Mouse (Mus musculus) hindbrain, embryonic 10.5 days (tissue): Measurements from ENCODE around the gene Vmn1r198. TPM values are rescaled to one million over a fixed set of nuclear protein-coding genes. Genes with fewer than 3 reads are reported as not detected.

Experiments
- DNase-seq: peaks from one replicate; pipeline ENCODE4 v3.0.0-alpha.2; 2017; ENCODE audit warnings: low spot score
- H3K27ac ChIP-seq: fragments of 300-500 bp; sonication (generic); 2 replicates; pipeline ENCODE4 v1.5.1; 2016; ENCODE audit warnings: mild to moderate bottlenecking, moderate library complexity
- H3K27me3 ChIP-seq: fragments of 300-500 bp; sonication (generic); 2 replicates; pipeline ENCODE4 v1.6.1; 2016; ENCODE audit warnings: mild to moderate bottlenecking; ENCODE audit not compliant: poor library complexity, insufficient read depth, severe bottlenecking
- H3K36me3 ChIP-seq: fragments of 300-500 bp; sonication (generic); 2 replicates; pipeline ENCODE4 v1.6.1; 2016; ENCODE audit warnings: mild to moderate bottlenecking, moderate library complexity
- H3K4me1 ChIP-seq: fragments of 300-500 bp; sonication (generic); replicated peaks from 2 replicates; pipeline ENCODE4 v1.6.1; 2016; ENCODE audit warnings: mild to moderate bottlenecking
- H3K4me3 ChIP-seq: fragments of 300-500 bp; sonication (generic); 2 replicates; pipeline ENCODE4 v1.5.1; 2016; ENCODE audit warnings: mild to moderate bottlenecking, moderate library complexity
- H3K9me3 ChIP-seq: fragments of 300-500 bp; sonication (generic); 2 replicates; pipeline ENCODE4 v1.6.1; 2016; ENCODE audit warnings: mild to moderate bottlenecking, moderate library complexity
- WGBS: fragments of 180-500 bp; shearing (Covaris S2); methylation state at CpG from one replicate; pipeline ENCODE4 v1.1.7; 2016; 5-methylcytosine and 5-hydroxymethylcytosine counted together
- polyA plus RNA-seq: library from polyadenylated mRNA; unstranded; fragments of >200 nt; fragmentation: Nextera tagmentation; extraction: Ambion mirVana; gene quantifications from 2 replicates; pipeline ENCODE4 v1.2.1, GENCODE M21; 2016

Vmn1r198 gene
- polyA plus RNA-seq, 1 experiment from 2014 or later = not detected

DNA sequence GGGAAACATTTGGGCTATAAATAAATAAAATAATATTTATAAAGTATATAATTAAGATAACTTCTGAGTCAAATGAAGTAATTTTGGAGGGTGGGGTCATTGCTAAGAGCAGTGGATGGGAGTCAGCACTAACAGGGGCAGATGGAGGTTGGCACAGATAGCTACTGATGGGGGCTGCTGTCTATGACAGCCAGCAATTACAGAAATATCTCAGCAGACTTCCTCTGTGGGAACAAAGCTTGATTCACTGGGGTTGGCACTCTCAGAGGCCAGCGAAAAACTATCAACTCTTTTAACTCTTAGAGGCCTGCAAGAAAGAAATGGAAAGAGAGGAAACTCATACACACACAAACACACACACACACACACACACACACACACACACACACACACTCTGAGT lies 52.8 kb downstream of the Vmn1r198 start:
- no peaks in the 10 kb centered on the region for H3K4me1 ChIP-seq
- WGBS = 89% methylated on average over 1 of the region's 1 CpGs
- no peaks in the 10 kb centered on the region for H3K36me3 ChIP-seq
- peaks cover 29% of the 10 kb centered on the region for H3K9me3 ChIP-seq
- H3K27ac ChIP-seq = no peak overlapping the region
- DNase-seq = no peak
- H3K4me3 ChIP-seq = no peak overlapping the region
- H3K27me3 ChIP-seq = no peaks in the 10 kb centered on the region

Other genes with a start within 250 kb of the Vmn1r198 start
- gene Vmn1r189, start 244.5 kb upstream of the Vmn1r198 start, polyA plus RNA-seq = not detected in 2 replicates
- not detected in 2 replicates for gene Vmn1r191, start 166.4 kb upstream of the Vmn1r198 start, polyA plus RNA-seq
- not detected in 2 replicates for gene Vmn1r192, start 159.2 kb upstream of the Vmn1r198 start, polyA plus RNA-seq
- not detected in 2 replicates for gene Vmn1r193, start 127.2 kb upstream of the Vmn1r198 start, polyA plus RNA-seq
- not detected in 2 replicates for gene Vmn1r194, start 106.1 kb upstream of the Vmn1r198 start, polyA plus RNA-seq
- gene Vmn1r195, start 79.8 kb upstream of the Vmn1r198 start, polyA plus RNA-seq = not detected in 2 replicates
- gene Vmn1r196, start 60.4 kb upstream of the Vmn1r198 start, polyA plus RNA-seq = not detected in 2 replicates
- not detected in 2 replicates for gene Vmn1r197, start 25.8 kb upstream of the Vmn1r198 start, polyA plus RNA-seq
- not detected in 2 replicates for gene Vmn1r199, start 29.5 kb downstream of the Vmn1r198 start, polyA plus RNA-seq
- gene Vmn1r200, start 40.0 kb downstream of the Vmn1r198 start, polyA plus RNA-seq = not detected in 2 replicates
- gene Vmn1r201, start 121.6 kb downstream of the Vmn1r198 start, polyA plus RNA-seq = not detected in 2 replicates
- 0.02 TPM in 1 of 2 replicates, not detected in the other for gene Vmn1r202, start 155.0 kb downstream of the Vmn1r198 start, polyA plus RNA-seq
- gene Vmn1r203, start 167.8 kb downstream of the Vmn1r198 start, polyA plus RNA-seq = not detected in 2 replicates
- not detected in 2 replicates for gene Vmn1r204, start 202.8 kb downstream of the Vmn1r198 start, polyA plus RNA-seq
- not detected in 2 replicates for gene Vmn1r205, start 242.6 kb downstream of the Vmn1r198 start, polyA plus RNA-seq